Mouse (Mus musculus): ENCODE data around the gene Grip1.
A peak's percentile ranks its signal among the peaks of the same experiment; 100 is the strongest.

Gene Grip1

GRCm38 (mm10) chr10:119663586-119663985 lies 210.0 kb downstream of the Grip1 start:
- DNase-seq (ENCODE audit: low spot score) = peak; percentile 69

DNA sequence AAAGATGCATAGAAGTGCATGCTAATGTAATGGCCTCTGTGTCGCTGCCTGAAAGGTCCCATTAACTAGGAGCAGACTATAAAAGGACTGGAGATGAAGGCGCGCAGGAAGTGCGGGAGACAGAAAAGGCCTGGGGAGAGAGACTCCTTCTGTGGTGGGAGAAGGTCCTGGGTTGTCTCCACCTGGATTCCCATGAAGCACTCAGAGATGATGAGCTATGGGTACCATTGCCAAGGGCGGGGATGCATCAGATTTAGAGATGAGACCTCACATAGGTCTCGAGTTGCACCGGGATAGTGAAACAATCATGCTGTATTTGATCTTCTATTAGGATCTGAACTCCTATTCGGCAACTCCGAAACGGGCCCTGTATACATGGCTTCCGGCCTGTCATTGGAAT lies 212.8 kb downstream of the Grip1 start:
- DNase-seq (ENCODE audit: low spot score) = no peak

DNA sequence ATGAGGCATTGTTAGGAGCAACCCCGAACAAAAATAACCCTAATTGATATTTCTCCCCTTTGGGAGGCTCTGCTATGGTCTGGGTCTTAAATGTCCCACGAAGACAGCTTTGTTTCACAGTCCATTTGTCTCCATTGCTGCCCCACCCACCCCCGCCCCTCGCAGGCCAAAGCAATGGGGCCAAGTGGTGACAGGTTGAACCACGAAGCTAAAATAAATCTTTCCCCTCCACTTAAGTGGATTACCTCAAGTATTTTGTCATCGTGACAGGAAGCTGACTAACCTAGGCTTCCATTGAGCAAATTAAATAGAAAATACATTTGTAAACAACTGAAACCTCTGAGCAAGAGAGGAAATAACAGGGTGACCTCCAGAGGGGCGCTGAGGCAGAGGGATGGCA lies 216.8 kb downstream of the Grip1 start:
- DNase-seq (ENCODE audit: low spot score) = no peak

- DNase-seq (ENCODE audit: low spot score) = peak; percentile 56
Observed at GRCm38 (mm10) chr10:119684377-119684826, 230.8 kb downstream of the Grip1 start.

- DNase-seq (ENCODE audit: low spot score) = peak; percentile 81
Observed at GRCm38 (mm10) chr10:119691358-119692083, 237.9 kb downstream of the Grip1 start.

- peak; percentile 75 for DNase-seq (ENCODE audit: low spot score)
Observed at GRCm38 (mm10) chr10:119692284-119692890, 238.8 kb downstream of the Grip1 start.

- peak; percentile 58 for DNase-seq (ENCODE audit: low spot score)
Observed at GRCm38 (mm10) chr10:119693400-119693799, 239.8 kb downstream of the Grip1 start.

GRCm38 (mm10) chr10:119697257-119697798 lies 243.7 kb downstream of the Grip1 start:
- no peak for DNase-seq (ENCODE audit: low spot score)

DNA sequence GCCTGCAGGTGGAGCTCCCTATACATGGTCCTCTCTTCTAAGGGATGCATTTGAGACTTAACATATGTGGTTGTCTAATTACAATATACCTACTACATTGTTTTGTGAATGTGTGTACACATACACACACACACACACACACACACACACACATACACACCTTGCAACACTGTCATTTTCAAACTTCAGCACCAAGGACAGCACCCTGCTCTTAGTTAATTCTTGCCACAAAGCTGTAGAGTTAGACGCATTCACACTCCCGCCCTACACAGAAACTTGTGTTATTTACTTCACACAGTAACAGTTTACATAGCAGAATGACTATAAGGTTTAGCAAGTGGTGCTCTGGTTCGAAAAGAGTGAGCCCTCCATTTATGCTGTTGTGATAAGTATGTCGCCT lies 251.7 kb downstream of the Grip1 start:
- DNase-seq (ENCODE audit: low spot score) = peak; percentile 59

GRCm38 (mm10) chr10:119706281-119706680 lies 252.7 kb downstream of the Grip1 start:
- no peak for DNase-seq (ENCODE audit: low spot score)

DNA sequence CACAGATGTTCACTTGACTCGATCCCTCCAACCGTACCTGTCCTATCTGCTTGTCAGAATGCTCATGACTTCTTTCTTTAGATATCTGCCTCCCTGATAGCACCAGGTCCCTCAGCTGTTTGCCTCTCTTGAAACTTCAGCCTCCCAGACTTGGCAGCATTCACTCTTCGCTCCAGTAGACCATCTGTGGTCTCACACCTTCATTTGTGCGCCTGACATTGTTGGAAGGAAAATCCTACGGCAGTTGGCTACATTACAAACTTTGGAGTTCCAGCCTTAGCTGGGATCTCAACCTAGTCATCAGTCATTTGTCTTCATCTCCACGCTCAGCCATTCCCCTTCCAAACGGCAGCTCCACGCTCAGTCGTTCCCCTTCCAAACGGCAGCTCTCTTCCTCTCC lies 253.4 kb downstream of the Grip1 start:
- DNase-seq (ENCODE audit: low spot score) = no peak

DNA sequence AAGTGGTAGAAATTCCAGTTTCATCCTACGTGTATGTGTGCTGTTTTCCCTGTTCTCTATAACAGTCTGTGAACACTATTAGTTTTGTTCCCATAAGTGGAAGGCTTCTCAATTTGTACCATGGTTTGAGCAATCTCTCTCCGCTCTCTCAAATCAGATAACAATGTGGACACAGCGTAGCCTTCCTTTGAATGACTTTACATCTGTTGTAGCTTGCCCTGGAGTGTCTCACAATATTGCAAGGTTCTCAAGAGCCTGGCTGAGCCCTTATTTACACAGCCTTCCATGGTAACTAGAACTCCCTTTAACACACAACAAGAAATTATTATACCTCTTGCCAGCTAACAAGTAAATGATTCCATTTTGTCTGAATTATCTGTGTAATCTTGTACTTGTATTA lies 268.3 kb downstream of the Grip1 start:
- no peak for DNase-seq (ENCODE audit: low spot score)

GRCm38 (mm10) chr10:119722471-119722870 lies 268.8 kb downstream of the Grip1 start:
- DNase-seq (ENCODE audit: low spot score) = no peak

- DNase-seq (ENCODE audit: low spot score) = no peak
Observed at GRCm38 (mm10) chr10:119723671-119724070, 270.0 kb downstream of the Grip1 start.

DNA sequence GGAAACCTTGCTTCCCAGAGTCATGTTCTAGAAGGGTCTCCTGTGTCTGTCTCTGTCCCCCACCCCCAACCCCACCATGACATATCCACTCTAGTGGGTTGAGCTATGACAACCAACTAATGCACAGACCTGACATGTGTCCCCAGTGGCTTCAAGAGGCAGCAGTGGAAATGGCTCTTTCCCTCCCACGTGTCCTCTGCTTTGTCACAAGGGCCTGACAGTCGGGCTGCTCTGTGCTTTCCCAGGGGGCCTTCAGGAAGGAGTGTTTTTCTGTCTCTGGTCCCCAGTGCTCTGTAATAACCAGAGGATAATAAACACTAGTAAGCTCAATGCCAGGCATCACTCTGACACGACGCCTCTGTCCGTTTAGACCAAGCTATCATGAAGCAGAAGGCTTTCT lies 271.7 kb downstream of the Grip1 start:
- DNase-seq (ENCODE audit: low spot score) = peak; percentile 52

GRCm38 (mm10) chr10:119725966-119726365 lies 272.3 kb downstream of the Grip1 start:
- no peak for DNase-seq (ENCODE audit: low spot score)

DNA sequence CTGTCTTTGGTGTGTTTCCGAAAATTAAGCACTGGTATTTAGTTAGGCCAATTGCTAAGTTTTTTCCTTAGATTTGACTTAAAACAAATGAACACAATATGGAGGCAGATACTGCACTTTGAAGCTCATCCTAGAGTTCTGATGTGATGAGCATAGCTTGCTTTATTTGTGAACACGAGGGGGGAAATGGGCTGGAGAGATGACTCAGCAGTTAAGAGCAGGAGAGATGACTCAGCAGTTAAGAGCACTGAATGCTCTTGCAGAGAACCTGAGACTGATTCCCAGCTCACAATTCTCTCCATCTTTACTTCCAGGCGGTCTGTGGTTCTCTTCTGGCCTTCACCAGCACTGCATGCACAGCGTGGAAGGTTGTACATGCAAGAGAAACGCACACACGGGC lies 273.3 kb downstream of the Grip1 start:
- DNase-seq (ENCODE audit: low spot score) = no peak

DNA sequence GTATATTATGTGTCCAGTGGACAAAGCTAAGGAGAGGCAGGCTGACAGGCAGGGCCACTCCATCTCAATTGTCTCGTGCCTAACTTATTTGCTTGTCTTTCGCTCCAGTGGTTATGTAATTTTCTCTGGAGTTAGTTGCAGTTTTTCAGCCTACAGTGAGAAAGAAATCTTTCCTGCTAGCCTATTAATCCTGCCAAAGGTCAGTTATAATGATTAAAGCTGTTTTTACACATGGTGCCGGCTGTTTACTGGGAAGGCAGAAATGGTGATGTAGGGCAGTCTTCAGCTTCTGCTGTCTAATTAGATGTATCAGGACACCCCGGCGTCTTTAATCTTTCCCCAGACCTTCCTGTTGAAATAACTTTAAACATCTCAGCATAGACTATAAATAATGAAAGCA lies 276.6 kb downstream of the Grip1 start:
- DNase-seq (ENCODE audit: low spot score) = no peak

DNA sequence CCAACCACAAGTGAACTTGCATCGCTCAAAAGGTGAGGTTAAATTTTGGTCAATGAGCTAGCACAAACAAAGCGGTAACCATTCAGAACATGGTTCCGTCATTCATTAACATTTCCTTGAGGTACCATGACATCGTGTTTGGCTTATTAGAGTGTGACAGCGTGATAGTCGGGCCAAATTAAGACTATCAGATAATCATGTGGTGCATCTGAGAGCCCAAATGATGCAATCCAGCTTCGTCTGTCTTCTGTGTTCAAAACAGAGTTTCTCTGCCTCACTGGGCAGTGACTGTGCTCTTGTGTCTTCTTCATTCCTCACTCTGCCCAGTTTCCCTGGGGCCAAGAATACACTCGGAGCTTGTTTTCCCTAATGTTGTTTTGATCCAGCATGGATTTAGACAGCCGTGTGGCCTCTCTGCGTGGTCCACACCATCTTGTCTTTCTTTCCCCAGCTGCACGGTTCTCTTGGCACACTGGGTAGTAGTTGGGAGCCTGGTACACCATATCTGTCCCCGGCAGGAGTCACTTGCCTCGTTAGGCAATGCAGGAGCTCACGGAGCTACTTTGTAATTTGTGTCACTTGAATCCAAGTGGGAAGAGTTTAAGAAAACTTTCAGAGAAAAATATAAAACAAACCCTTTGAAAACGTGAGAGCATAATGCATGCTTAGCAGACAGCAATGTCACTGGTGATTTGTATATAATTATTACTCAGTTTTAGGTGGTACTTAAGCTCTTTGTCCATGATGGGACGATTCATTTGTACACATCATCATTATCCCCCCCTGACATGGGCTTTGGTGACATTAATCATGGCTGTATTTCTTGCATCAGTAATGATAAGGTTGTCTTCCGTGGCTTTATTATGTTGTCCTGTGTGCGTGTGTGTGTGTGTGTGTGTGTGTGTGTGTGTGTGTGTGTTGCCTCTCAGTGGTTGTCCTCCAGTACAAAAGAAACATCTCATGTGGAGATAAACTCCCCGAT lies 281.7 kb downstream of the Grip1 start:
- no peak for DNase-seq (ENCODE audit: low spot score)

DNA sequence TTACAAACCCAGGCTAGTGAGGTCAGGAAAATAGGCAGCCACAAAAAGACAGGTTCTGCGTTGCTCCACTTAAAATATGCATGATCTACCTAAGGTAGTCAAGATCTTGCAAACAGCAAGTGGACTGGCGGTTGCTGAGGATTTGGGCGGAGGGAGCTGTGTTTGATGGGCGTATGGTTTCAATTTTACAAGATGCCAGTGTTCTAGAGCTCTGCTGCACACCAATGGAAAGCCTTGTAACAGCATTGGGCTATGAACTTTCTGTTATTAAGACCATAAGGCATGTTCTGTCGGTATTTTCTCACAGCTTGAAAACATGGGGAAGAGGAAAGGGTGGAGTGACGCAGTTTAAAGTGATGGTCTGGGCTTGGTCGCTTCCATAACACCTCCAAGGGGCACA lies 285.8 kb downstream of the Grip1 start:
- no peak for DNase-seq (ENCODE audit: low spot score)

DNA sequence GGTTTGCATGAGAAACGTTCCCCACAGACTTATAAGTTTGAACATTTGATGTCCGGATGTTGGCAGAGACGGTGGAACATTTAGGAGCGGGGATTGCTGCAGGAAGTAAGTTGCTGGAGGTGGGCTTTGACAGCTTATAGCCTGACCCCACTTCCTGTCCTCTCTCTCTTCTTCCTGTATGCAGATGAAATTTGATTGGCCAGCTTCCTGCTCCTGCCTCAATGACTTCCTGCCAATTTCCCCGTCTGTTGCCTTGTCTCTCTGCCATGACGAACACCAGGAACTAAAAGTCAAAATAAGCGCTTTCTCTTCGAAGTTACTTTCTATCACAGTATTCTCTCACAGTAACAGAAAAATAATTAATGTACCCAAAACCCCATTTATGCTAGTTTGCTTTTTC lies 289.1 kb downstream of the Grip1 start:
- no peak for DNase-seq (ENCODE audit: low spot score)

- DNase-seq (ENCODE audit: low spot score) = no peak
Observed at GRCm38 (mm10) chr10:119752361-119752798, 298.8 kb downstream of the Grip1 start.

Data from retina, embryonic 14.5 days (tissue).